In genomic region chr8:116268685-116269084, GRCm38 (mm10) we compare ENCODE assay signal across 15 mouse cellular contexts.
"Had no signal": no experiment of that assay in that cellular context is flagged by ENCODE, and none has a peak within 500 bp of the region (broad histone marks: within the 10 kb centered on the region; RNA-seq: fewer than 3 reads in every experiment).

No protein-coding gene starts in this region.

- H3K4me3 ChIP-seq: liver, embryonic 15.5 days; lung, embryonic 15.5 days; midbrain, embryonic 13.5 days; midbrain, embryonic 15.5 days; neural tube, embryonic 12.5 days; stomach, embryonic 15.5 days had no signal

- H3K4me2 ChIP-seq: liver, embryonic 15.5 days; lung, embryonic 15.5 days; midbrain, embryonic 11.5 days; midbrain, embryonic 13.5 days; midbrain, embryonic 15.5 days; neural tube, embryonic 12.5 days; stomach, embryonic 15.5 days had no signal

- H3K9me3 ChIP-seq: liver, embryonic 15.5 days; lung, embryonic 15.5 days; midbrain, embryonic 13.5 days; midbrain, embryonic 15.5 days; neural tube, embryonic 12.5 days; stomach, embryonic 15.5 days had no signal

- ATAC-seq: liver, postnatal 0 days; midbrain, embryonic 13.5 days; midbrain, embryonic 15.5 days had no signal

- H3K9ac ChIP-seq: liver, embryonic 15.5 days; liver, postnatal 0 days; lung, embryonic 15.5 days; midbrain, embryonic 13.5 days; midbrain, embryonic 15.5 days; neural tube, embryonic 12.5 days; stomach, embryonic 15.5 days had no signal

- DNase-seq: liver, postnatal 0 days; spleen, adult 18-20 months; thymus, adult 2 months; thymus, postnatal 25 days; thymus, postnatal 4 days had no signal

- H3K27ac ChIP-seq: liver, embryonic 15.5 days; lung, embryonic 15.5 days; macrophage; midbrain, embryonic 13.5 days; midbrain, embryonic 15.5 days; neural tube, embryonic 12.5 days; stomach, embryonic 15.5 days; stomach, postnatal 0 days had no signal

- H3K27me3 ChIP-seq: liver, embryonic 15.5 days; lung, embryonic 15.5 days; megakaryocyte, embryonic 14.5 days; midbrain, embryonic 13.5 days; midbrain, embryonic 15.5 days; neural tube, embryonic 12.5 days; stomach, embryonic 15.5 days had no signal

- H3K4me1 ChIP-seq: liver, embryonic 15.5 days; lung, embryonic 15.5 days; megakaryocyte, embryonic 14.5 days; midbrain, embryonic 13.5 days; midbrain, embryonic 15.5 days; stomach, embryonic 15.5 days had no signal

- H3K36me3 ChIP-seq: liver, embryonic 15.5 days; lung, embryonic 15.5 days; midbrain, embryonic 13.5 days; midbrain, embryonic 15.5 days; neural tube, embryonic 12.5 days; stomach, embryonic 15.5 days had no signal
